Comparison of ENCODE assay signal across 9 mouse cellular contexts in genomic region chr14:20696986-20697385, GRCm38 (mm10). TPM values are rescaled to one million over a fixed set of nuclear protein-coding genes. Genes with fewer than 3 reads are reported as not detected.
DNase-seq lines count a peak whose midpoint lies in the region; ATAC-seq and TF ChIP-seq lines count a peak whose summit lies in the region.
"Had no signal": no experiment of that assay in that cellular context is flagged by ENCODE, and none has a peak within 500 bp of the region (broad histone marks: within the 10 kb centered on the region; RNA-seq: fewer than 3 reads in every experiment).

No protein-coding gene starts in this region.

- WGBS in forebrain, embryonic 14.5 days, result 14% methylated on average over 1 of the region's 1 CpGs
- 6% methylated on average over 1 of the region's 1 CpGs for WGBS in hindbrain, embryonic 15.5 days
- WGBS in stomach, postnatal 0 days, result 9% methylated on average over 1 of the region's 1 CpGs

- TF ChIP-seq EP300 in stomach, postnatal 0 days (optimal IDR thresholded peaks at IDR 0.05), result no peak

- no peak for ATAC-seq in forebrain, embryonic 14.5 days
- ATAC-seq in hindbrain, embryonic 15.5 days (ENCODE audit: low FRiP score, low read depth), result no peak
- peak; percentile 68 for ATAC-seq in megakaryocyte progenitor cell, adult 5-6 weeks (replicated peaks; ENCODE audit: poor library complexity)
- no peak for ATAC-seq in stomach, postnatal 0 days (ENCODE audit: low FRiP score, low TSS enrichment)

- H3K9me3 ChIP-seq in forebrain, embryonic 14.5 days (replicated peaks; ENCODE audit: control insufficient read depth, low read length), result no peaks in the 10 kb centered on the region
- H3K9me3 ChIP-seq in hindbrain, embryonic 15.5 days, result no peaks in the 10 kb centered on the region
- no peaks in the 10 kb centered on the region for H3K9me3 ChIP-seq in stomach, postnatal 0 days (ENCODE audit: control insufficient read depth, low read length)

- TF ChIP-seq POLR2A in brain, embryonic 14.5 days (IDR thresholded peaks at IDR 0.05; ENCODE audit: borderline replicate concordance, extremely low read depth, insufficient read depth, insufficient read length, poor library complexity, severe bottlenecking), result no peak

- TF ChIP-seq CTCF in brain, embryonic 14.5 days (IDR thresholded peaks at IDR 0.05; ENCODE audit: borderline replicate concordance, extremely low read depth, insufficient read depth, insufficient read length), result peak; percentile 58; the same call in 1 of the 2 replicates
- peak; percentile 78 for TF ChIP-seq CTCF in stomach, postnatal 0 days (IDR thresholded peaks at IDR 0.05; ENCODE audit: low read depth)

- H3K4me3 ChIP-seq in forebrain, embryonic 14.5 days (ENCODE audit: low read depth, low read length), result peak overlapping the region; percentile 91
- H3K4me3 ChIP-seq in hindbrain, embryonic 15.5 days, result peak overlapping the region; percentile 77
- peak overlapping the region; percentile 94 for H3K4me3 ChIP-seq in stomach, postnatal 0 days (ENCODE audit: low read depth, low read length)

- peaks cover 39% of the 10 kb centered on the region for H3K36me3 ChIP-seq in forebrain, embryonic 14.5 days (ENCODE audit: control insufficient read depth, insufficient read depth, low read length)
- peaks cover 23% of the 10 kb centered on the region for H3K36me3 ChIP-seq in hindbrain, embryonic 15.5 days
- H3K36me3 ChIP-seq in stomach, postnatal 0 days (ENCODE audit: control insufficient read depth, insufficient read depth, low read length), result peaks cover 18% of the 10 kb centered on the region

- H3K9ac ChIP-seq in forebrain, embryonic 14.5 days (ENCODE audit: low read length), result peak overlapping the region; percentile 92; the same call in 1 of the 2 replicates
- H3K9ac ChIP-seq in hindbrain, embryonic 15.5 days, result peak overlapping the region; percentile 84
- peak overlapping the region; percentile 90; the same call in 1 of the 2 replicates for H3K9ac ChIP-seq in stomach, postnatal 0 days (ENCODE audit: low read length)

- intact Hi-C loops in left cerebral cortex, postnatal 25 days (cut with DNase I), result no loop called here

- H3K27me3 ChIP-seq in forebrain, embryonic 14.5 days (replicated peaks; ENCODE audit: control insufficient read depth, insufficient read depth, low read length), result no peaks in the 10 kb centered on the region
- H3K27me3 ChIP-seq in hindbrain, embryonic 15.5 days, result no peaks in the 10 kb centered on the region
- H3K27me3 ChIP-seq in stomach, postnatal 0 days (ENCODE audit: control insufficient read depth, insufficient read depth, low read length), result no peaks in the 10 kb centered on the region

- H3K4me1 ChIP-seq in forebrain, embryonic 14.5 days (ENCODE audit: control insufficient read depth, insufficient read depth, low read length), result peaks cover 37% of the 10 kb centered on the region
- peaks cover 71% of the 10 kb centered on the region for H3K4me1 ChIP-seq in hindbrain, embryonic 15.5 days (replicated peaks)
- H3K4me1 ChIP-seq in stomach, postnatal 0 days (replicated peaks; ENCODE audit: control insufficient read depth, insufficient read depth), result peaks cover 6% of the 10 kb centered on the region

- DNase-seq in cerebellum, adult 8-10 months, result peak; percentile 28
- no peak for DNase-seq in cerebellum, adult 11 months
- peak; percentile 82 for DNase-seq in brain, embryonic 14.5 days (ENCODE audit: low read depth)
- peak; percentile 78 for DNase-seq in forebrain, embryonic 14.5 days (ENCODE audit: low spot score)
- peak; percentile 68 to 82 for DNase-seq in left cerebral cortex, postnatal 25 days (ENCODE audit: low spot score in 2 of 2)
- DNase-seq in stomach, postnatal 0 days (ENCODE audit: low spot score), result peak; percentile 61

- H3K27ac ChIP-seq in forebrain, embryonic 14.5 days (ENCODE audit: low read depth, low read length), result no peak overlapping the region
- H3K27ac ChIP-seq in hindbrain, embryonic 15.5 days (replicated peaks), result peak overlapping the region; percentile 41; the same call in 1 of the 2 replicates
- no peak overlapping the region for H3K27ac ChIP-seq in stomach, postnatal 0 days (replicated peaks)

- peak overlapping the region; percentile 83 for H3K4me2 ChIP-seq in forebrain, embryonic 14.5 days (ENCODE audit: low read length)
- peak overlapping the region; percentile 79 for H3K4me2 ChIP-seq in hindbrain, embryonic 15.5 days
- H3K4me2 ChIP-seq in stomach, postnatal 0 days (replicated peaks; ENCODE audit: low read depth), result peak overlapping the region; percentile 74

RNA-seq across cellular contexts. Expression of gene Fut11, which starts 2.2 kb away (rescaled TPM):
- polyA plus RNA-seq in brain, embryonic 14.5 days (2012; rRNA removed), result 21.1 and 24.7 TPM in 2 replicates
- 13.1 and 15.1 TPM in 2 replicates for polyA plus RNA-seq in forebrain, embryonic 14.5 days (2014; fragmentation: Nextera tagmentation; extraction: Ambion mirVana)
- 29.8 and 30.4 TPM in 2 replicates for polyA plus RNA-seq in hindbrain, embryonic 15.5 days (2015; fragmentation: Nextera tagmentation; extraction: Ambion mirVana)
- total RNA-seq in left cerebral cortex, postnatal 25 days (2021), result 10 to 100 TPM; 18.5 to 19.7 TPM
- total RNA-seq in megakaryocyte progenitor cell, adult 5-6 weeks (2015), result 14.3 and 15.3 TPM in 2 replicates
- 5.3 and 5.7 TPM in 2 replicates for total RNA-seq in megakaryocyte progenitor cell, adult 5-6 weeks (2017)
- 13.0 and 13.7 TPM in 2 replicates for polyA plus RNA-seq in stomach, postnatal 0 days (2015; fragmentation: Nextera tagmentation; extraction: Ambion mirVana)

RNA-seq across cellular contexts. Expression of gene Chchd1, which starts 5.8 kb away (rescaled TPM):
- 95.3 and 112 TPM in 2 replicates for polyA plus RNA-seq in brain, embryonic 14.5 days (2012; rRNA removed)
- polyA plus RNA-seq in forebrain, embryonic 14.5 days (2014; fragmentation: Nextera tagmentation; extraction: Ambion mirVana), result 227 and 259 TPM in 2 replicates
- 172 and 184 TPM in 2 replicates for polyA plus RNA-seq in hindbrain, embryonic 15.5 days (2015; fragmentation: Nextera tagmentation; extraction: Ambion mirVana)
- 10 to 100 TPM; 45.9 to 51.8 TPM for total RNA-seq in left cerebral cortex, postnatal 25 days (2021)
- 163 and 169 TPM in 2 replicates for total RNA-seq in megakaryocyte progenitor cell, adult 5-6 weeks (2015)
- 104 and 110 TPM in 2 replicates for total RNA-seq in megakaryocyte progenitor cell, adult 5-6 weeks (2017)
- 145 and 159 TPM in 2 replicates for polyA plus RNA-seq in stomach, postnatal 0 days (2015; fragmentation: Nextera tagmentation; extraction: Ambion mirVana)

RNA-seq across cellular contexts. Expression of gene Zswim8, which starts 10.4 kb away (rescaled TPM):
- 245 and 250 TPM in 2 replicates for polyA plus RNA-seq in brain, embryonic 14.5 days (2012; rRNA removed)
- 31.8 and 39.1 TPM in 2 replicates for polyA plus RNA-seq in forebrain, embryonic 14.5 days (2014; fragmentation: Nextera tagmentation; extraction: Ambion mirVana)
- polyA plus RNA-seq in hindbrain, embryonic 15.5 days (2015; fragmentation: Nextera tagmentation; extraction: Ambion mirVana), result 45.1 and 46.9 TPM in 2 replicates
- total RNA-seq in left cerebral cortex, postnatal 25 days (2021), result 100 to 1,000 TPM; 152 to 155 TPM
- total RNA-seq in megakaryocyte progenitor cell, adult 5-6 weeks (2015), result 19.5 and 23.4 TPM in 2 replicates
- total RNA-seq in megakaryocyte progenitor cell, adult 5-6 weeks (2017), result 19.1 and 23.5 TPM in 2 replicates
- polyA plus RNA-seq in stomach, postnatal 0 days (2015; fragmentation: Nextera tagmentation; extraction: Ambion mirVana), result 13.6 and 13.7 TPM in 2 replicates

RNA-seq across cellular contexts. Expression of gene Sec24c, which starts 22.9 kb away (rescaled TPM):
- 159 and 187 TPM in 2 replicates for polyA plus RNA-seq in brain, embryonic 14.5 days (2012; rRNA removed)
- polyA plus RNA-seq in forebrain, embryonic 14.5 days (2014; fragmentation: Nextera tagmentation; extraction: Ambion mirVana), result 64.9 and 75.4 TPM in 2 replicates
- polyA plus RNA-seq in hindbrain, embryonic 15.5 days (2015; fragmentation: Nextera tagmentation; extraction: Ambion mirVana), result 89.5 and 101 TPM in 2 replicates
- 100 to 1,000 TPM; 110 to 113 TPM for total RNA-seq in left cerebral cortex, postnatal 25 days (2021)
- total RNA-seq in megakaryocyte progenitor cell, adult 5-6 weeks (2015), result 40.1 and 40.5 TPM in 2 replicates
- 88.7 and 97.9 TPM in 2 replicates for total RNA-seq in megakaryocyte progenitor cell, adult 5-6 weeks (2017)
- 41.4 and 42.9 TPM in 2 replicates for polyA plus RNA-seq in stomach, postnatal 0 days (2015; fragmentation: Nextera tagmentation; extraction: Ambion mirVana)

RNA-seq across cellular contexts. Expression of gene Synpo2l, which starts 28.8 kb away (rescaled TPM):
- polyA plus RNA-seq in brain, embryonic 14.5 days (2012; rRNA removed), result 0.23 and 0.27 TPM in 2 replicates
- 0.05 and 0.09 TPM in 2 replicates for polyA plus RNA-seq in forebrain, embryonic 14.5 days (2014; fragmentation: Nextera tagmentation; extraction: Ambion mirVana)
- 0.13 and 0.14 TPM in 2 replicates for polyA plus RNA-seq in hindbrain, embryonic 15.5 days (2015; fragmentation: Nextera tagmentation; extraction: Ambion mirVana)
- total RNA-seq in left cerebral cortex, postnatal 25 days (2021), result under 1 TPM; 0.23 to 0.28 TPM
- 0.10 TPM in 1 of 2 replicates, not detected in the other for total RNA-seq in megakaryocyte progenitor cell, adult 5-6 weeks (2015)
- total RNA-seq in megakaryocyte progenitor cell, adult 5-6 weeks (2017), result 0.20 TPM in 1 of 2 replicates, not detected in the other
- 0.30 and 0.42 TPM in 2 replicates for polyA plus RNA-seq in stomach, postnatal 0 days (2015; fragmentation: Nextera tagmentation; extraction: Ambion mirVana)
- total RNA-seq: neutrophil, adult 5-6 weeks had no signal
